Mouse (Mus musculus) frontal cortex, postnatal 36 days (tissue): ENCODE measurements around the gene Slc46a2.
A peak's percentile ranks its signal among the peaks of the same experiment; 100 is the strongest.

Source experiments
- DNase-seq, 2 experiments: peaks; one replicate each; pipeline ENCODE4 v3.0.0; 2022; ENCODE audit warnings: low spot score in 2 of 2

Gene Slc46a2

GRCm38 (mm10) chr4:59914608-59915403 lies at the start of gene Slc46a2:
Gene Slc46a2 (minus strand): TSS chr4:59915056.
- DNase-seq, result no peak

GRCm38 (mm10) chr4:59963405-59964344 lies 48.8 kb upstream of the Slc46a2 start, which contains the start of gene Mup6:
Gene Mup6 (plus strand): TSS chr4:59964294.
- DNase-seq, result no peak

GRCm38 (mm10) chr4:59960610-59961009 lies 45.8 kb upstream of the Slc46a2 start, which contains the start of gene Mup4:
Gene Mup4 (minus strand): TSS chr4:59960710.
- no peak for DNase-seq

GRCm38 (mm10) chr4:59937543-59937942 lies 22.7 kb upstream of the Slc46a2 start:
- no peak for DNase-seq

GRCm38 (mm10) chr4:59932505-59933281 lies 17.8 kb upstream of the Slc46a2 start:
- DNase-seq, result peak; percentile 10 to 24

GRCm38 (mm10) chr4:59928347-59928746 lies 13.5 kb upstream of the Slc46a2 start:
- peak; percentile 54 to 80 for DNase-seq

- no peak for DNase-seq
Measured at GRCm38 (mm10) chr4:59927666-59928065, 12.8 kb upstream of the Slc46a2 start.

- no peak for DNase-seq
Measured at GRCm38 (mm10) chr4:59925082-59925481, 10.2 kb upstream of the Slc46a2 start.

- no peak for DNase-seq
Measured at GRCm38 (mm10) chr4:59917966-59918365, 3.1 kb upstream of the Slc46a2 start.

- no peak for DNase-seq
Measured at GRCm38 (mm10) chr4:59908785-59909184, 6.1 kb downstream of the Slc46a2 start.

GRCm38 (mm10) chr4:59907657-59908230 lies 7.1 kb downstream of the Slc46a2 start:
- no peak for DNase-seq

- no peak for DNase-seq
Measured at GRCm38 (mm10) chr4:59907092-59907491, 7.8 kb downstream of the Slc46a2 start.

GRCm38 (mm10) chr4:59902547-59902946 lies 12.3 kb downstream of the Slc46a2 start:
- DNase-seq, result no peak

- DNase-seq, result no peak
Measured at GRCm38 (mm10) chr4:59901810-59902209, 13.0 kb downstream of the Slc46a2 start.

- DNase-seq, result no peak
Measured at GRCm38 (mm10) chr4:59898521-59898919, 16.3 kb downstream of the Slc46a2 start.

GRCm38 (mm10) chr4:59897814-59898520 lies 16.9 kb downstream of the Slc46a2 start:
- DNase-seq, result no peak

GRCm38 (mm10) chr4:59896000-59896399 lies 18.9 kb downstream of the Slc46a2 start:
- no peak for DNase-seq

- DNase-seq, result no peak
Measured at GRCm38 (mm10) chr4:59894977-59895575, 19.8 kb downstream of the Slc46a2 start.

- DNase-seq, result no peak
Measured at GRCm38 (mm10) chr4:59894415-59894814, 20.4 kb downstream of the Slc46a2 start.

GRCm38 (mm10) chr4:59892731-59893130 lies 22.1 kb downstream of the Slc46a2 start:
- no peak for DNase-seq
